Mouse (Mus musculus): ENCODE results near the gene Ifitm10.
"Not testable (repeated sequence)": the region's sequence is repeated elsewhere in the genome, so short reads cannot be mapped to it uniquely, and the experiment has no call there.

Ifitm10 gene

GRCm38 (mm10) chr7:142373641-142374412 lies at the start of gene Ifitm10:
Ifitm10 (minus strand) TSS chr7:142373753.
- CTCF ChIA-PET: interaction anchor here (0.6 kb wide), 1 partner anchor 43 kb away, joined by 3 read pairs; no protein-coding TSS in a partner anchor

- CTCF ChIA-PET: interaction anchor here (0.8 kb wide), 1 partner anchor 14 kb away, joined by 4 read pairs; no protein-coding TSS in a partner anchor
Measured at GRCm38 (mm10) chr7:142421826-142422225, 48.3 kb upstream of the Ifitm10 start.

- CTCF ChIA-PET: no interaction called here
Measured at GRCm38 (mm10) chr7:142419887-142420286, 46.3 kb upstream of the Ifitm10 start.

- CTCF ChIA-PET: no interaction called here
Measured at GRCm38 (mm10) chr7:142418679-142419078, 45.1 kb upstream of the Ifitm10 start.

GRCm38 (mm10) chr7:142418027-142418426 lies 44.5 kb upstream of the Ifitm10 start:
- CTCF ChIA-PET: no interaction called here

- CTCF ChIA-PET: interaction anchor here (0.5 kb wide), 1 partner anchor 63 kb away, joined by 6 read pairs; no protein-coding TSS in a partner anchor
Measured at GRCm38 (mm10) chr7:142416225-142416624, 42.7 kb upstream of the Ifitm10 start.

GRCm38 (mm10) chr7:142415314-142415713 lies 41.8 kb upstream of the Ifitm10 start:
- CTCF ChIA-PET: no interaction called here

- CTCF ChIA-PET: no interaction called here
Measured at GRCm38 (mm10) chr7:142413285-142413684, 39.7 kb upstream of the Ifitm10 start.

- CTCF ChIA-PET: interaction anchor here (1.8 kb wide), 1 partner anchor 75 kb away, joined by 5 read pairs; no protein-coding TSS in a partner anchor
Measured at GRCm38 (mm10) chr7:142409603-142410002, 36.0 kb upstream of the Ifitm10 start.

- CTCF ChIA-PET: interaction anchor here (0.7 to 1.8 kb wide), 2 partner anchors 74 to 75 kb away, joined by 5 to 6 read pairs; no protein-coding TSS in a partner anchor
Measured at GRCm38 (mm10) chr7:142408686-142409085, 35.1 kb upstream of the Ifitm10 start.

GRCm38 (mm10) chr7:142407935-142408334 lies 34.4 kb upstream of the Ifitm10 start:
- CTCF ChIA-PET: interaction anchor here (0.7 to 1.0 kb wide), 3 partner anchors 13 to 99 kb away, joined by 4 to 6 read pairs (median 6); no protein-coding TSS in a partner anchor

- CTCF ChIA-PET: not testable (repeated sequence)
Measured at GRCm38 (mm10) chr7:142405134-142405533, 31.6 kb upstream of the Ifitm10 start.

- CTCF ChIA-PET: no interaction called here
Measured at GRCm38 (mm10) chr7:142403591-142403990, 30.0 kb upstream of the Ifitm10 start.

GRCm38 (mm10) chr7:142400750-142401142 lies 27.2 kb upstream of the Ifitm10 start:
- CTCF ChIA-PET: no interaction called here

GRCm38 (mm10) chr7:142400112-142400749 lies 26.7 kb upstream of the Ifitm10 start:
- CTCF ChIA-PET: no interaction called here

- CTCF ChIA-PET: no interaction called here
Measured at GRCm38 (mm10) chr7:142399250-142399649, 25.7 kb upstream of the Ifitm10 start.

- CTCF ChIA-PET: no interaction called here
Measured at GRCm38 (mm10) chr7:142398052-142398451, 24.5 kb upstream of the Ifitm10 start.

- CTCF ChIA-PET: no interaction called here
Measured at GRCm38 (mm10) chr7:142396611-142397010, 23.1 kb upstream of the Ifitm10 start.

GRCm38 (mm10) chr7:142395472-142395871 lies 21.9 kb upstream of the Ifitm10 start:
- CTCF ChIA-PET: no interaction called here

- CTCF ChIA-PET: interaction anchor here (0.7 kb wide), 1 partner anchor 143 kb away, joined by 5 read pairs; no protein-coding TSS in a partner anchor
Measured at GRCm38 (mm10) chr7:142394261-142395190, 21.0 kb upstream of the Ifitm10 start.

- CTCF ChIA-PET: interaction anchor here (0.6 kb wide), 2 partner anchors 30 to 948 kb away, joined by 4 to 8 read pairs; no protein-coding TSS in a partner anchor
Measured at GRCm38 (mm10) chr7:142393191-142393590, 19.6 kb upstream of the Ifitm10 start.

- CTCF ChIA-PET: no interaction called here
Measured at GRCm38 (mm10) chr7:142391609-142392008, 18.1 kb upstream of the Ifitm10 start.

All from spleen, embryonic (tissue).